Mouse (Mus musculus) lung, postnatal 0 days (tissue): ENCODE data around the gene Vps18. TPM values are rescaled to one million over a fixed set of nuclear protein-coding genes. Genes with fewer than 3 reads are reported as not detected.

Experiments
- ATAC-seq: fragments of 200-750 bp; cut with Nextera tagmentation; 2 replicates; pipeline ENCODE4 v1.8.0; 2017; ENCODE audit warnings: moderate library complexity
- DNase-seq: peaks from one replicate; pipeline ENCODE4 v3.0.0-alpha.2; 2016; ENCODE audit warnings: low spot score
- H3K27ac ChIP-seq: fragments of 300-500 bp; sonication (generic); 2 replicates; pipeline ENCODE4 v1.5.1; 2014; ENCODE audit warnings: antibody characterized with exemption, mild to moderate bottlenecking, low read length, mixed read lengths
- H3K27me3 ChIP-seq: fragments of 300-500 bp; sonication (generic); replicated peaks from 2 replicates; pipeline ENCODE4 v1.6.1; 2014; ENCODE audit warnings: low read length, mixed read lengths; ENCODE audit not compliant: insufficient read depth
- H3K36me3 ChIP-seq: fragments of 300-500 bp; sonication (generic); 2 replicates; pipeline ENCODE4 v1.6.1; 2014; ENCODE audit warnings: low read length, mixed read lengths; ENCODE audit not compliant: insufficient read depth
- H3K4me1 ChIP-seq: fragments of 300-500 bp; sonication (generic); 2 replicates; pipeline ENCODE4 v1.6.1; 2014; ENCODE audit warnings: antibody characterized with exemption, low read depth, low read length, mixed read lengths; ENCODE audit not compliant: insufficient read depth
- H3K4me2 ChIP-seq: fragments of 300-500 bp; sonication (generic); replicated peaks from 2 replicates; pipeline ENCODE4 v1.6.1; 2014; ENCODE audit warnings: low read depth, mild to moderate bottlenecking, low read length, moderate library complexity, mixed read lengths
- H3K4me3 ChIP-seq: fragments of 300-500 bp; sonication (generic); 2 replicates; pipeline ENCODE4 v1.5.1; 2014; ENCODE audit warnings: low read depth, low read length
- H3K9ac ChIP-seq: fragments of 300-500 bp; sonication (generic); replicated peaks from 2 replicates; pipeline ENCODE4 v1.6.1; 2014; ENCODE audit warnings: low read depth, mild to moderate bottlenecking
- H3K9me3 ChIP-seq: fragments of 300-500 bp; sonication (generic); 2 replicates; pipeline ENCODE4 v1.6.1; 2016; ENCODE audit warnings: low read length, mixed read lengths
- CTCF ChIP-seq: IDR thresholded peaks from 2 replicates; pipeline ENCODE4 v1.5.1; 2016; ENCODE audit warnings: antibody characterized with exemption, mild to moderate bottlenecking
- EP300 ChIP-seq: IDR thresholded peaks from 2 replicates; pipeline ENCODE4 v1.6.1; 2016; ENCODE audit warnings: antibody characterized with exemption, mild to moderate bottlenecking, control low read depth
- WGBS: fragments of 180-500 bp; shearing (Covaris S2); extraction: QIAGEN DNeasy Blood & Tissue Kit; methylation state at CpG from one replicate; pipeline ENCODE4 v1.1.7; 2014; 5-methylcytosine and 5-hydroxymethylcytosine counted together
- polyA plus RNA-seq: library from polyadenylated mRNA; unstranded; fragments of >200 nt; fragmentation: Nextera tagmentation; extraction: Ambion mirVana; gene quantifications from 2 replicates; pipeline ENCODE4 v1.2.1, GENCODE M21; 2015

Gene Vps18
- polyA plus RNA-seq, 1 experiment from 2014 or later, result 11.1 TPM

- H3K36me3 ChIP-seq, result no peaks in the 10 kb centered on the region
- ATAC-seq (peak; percentile 80), DNase-seq (peak; percentile 65)
- no peaks in the 10 kb centered on the region for H3K27me3 ChIP-seq
- H3K4me2 ChIP-seq, result no peak overlapping the region
- WGBS, result 42% methylated on average over 4 of the region's 4 CpGs
- H3K9me3 ChIP-seq, result no peaks in the 10 kb centered on the region
- no peak overlapping the region for H3K4me3 ChIP-seq
- TF ChIP-seq CTCF, result peak; percentile 43
- TF ChIP-seq EP300, result no peak
- H3K9ac ChIP-seq, result no peak overlapping the region
- H3K4me1 ChIP-seq, result no peaks in the 10 kb centered on the region
- peak overlapping the region; percentile 68 for H3K27ac ChIP-seq
Measured at GRCm38 (mm10) chr2:119249592-119250061, 38.9 kb upstream of the Vps18 start.

GRCm38 (mm10) chr2:119250377-119250776, 38.2 kb upstream of the Vps18 start:
- H3K27me3 ChIP-seq, result no peaks in the 10 kb centered on the region
- H3K27ac ChIP-seq, result peak overlapping the region; percentile 43; the same call in 1 of the 2 replicates
- DNase-seq (no peak), ATAC-seq (peak; percentile 4; the same call in 1 of the 2 replicates)
- no peaks in the 10 kb centered on the region for H3K9me3 ChIP-seq
- TF ChIP-seq EP300 (no peak), CTCF (no peak)
- no peak overlapping the region for H3K4me2 ChIP-seq
- WGBS, result 54% methylated on average over 5 of the region's 5 CpGs
- H3K4me3 ChIP-seq, result no peak overlapping the region
- H3K4me1 ChIP-seq, result no peaks in the 10 kb centered on the region
- no peaks in the 10 kb centered on the region for H3K36me3 ChIP-seq
- H3K9ac ChIP-seq, result no peak overlapping the region

- Histone ChIP-seq H3K4me2 (peak overlapping the region; percentile 25; the same call in 1 of the 2 replicates), H3K27ac (peak overlapping the region; percentile 55), H3K9me3 (no peaks in the 10 kb centered on the region), H3K36me3 (no peaks in the 10 kb centered on the region), H3K4me1 (no peaks in the 10 kb centered on the region), H3K9ac (no peak overlapping the region), H3K4me3 (no peak overlapping the region), H3K27me3 (no peaks in the 10 kb centered on the region)
- peak; percentile 92 for DNase-seq
- WGBS, result 11% methylated on average over 11 of the region's 11 CpGs
- TF ChIP-seq CTCF (peak; percentile 95), EP300 (peak; percentile 46)
- ATAC-seq, result peak; percentile 73
Measured at GRCm38 (mm10) chr2:119250826-119251478, 37.6 kb upstream of the Vps18 start.

GRCm38 (mm10) chr2:119254976-119255375, 33.6 kb upstream of the Vps18 start:
- TF ChIP-seq EP300, result no peak
- TF ChIP-seq CTCF, result no peak
- Histone ChIP-seq H3K9me3 (no peaks in the 10 kb centered on the region), H3K4me2 (no peak overlapping the region), H3K27me3 (no peaks in the 10 kb centered on the region), H3K9ac (no peak overlapping the region), H3K27ac (no peak overlapping the region), H3K4me3 (no peak overlapping the region), H3K4me1 (no peaks in the 10 kb centered on the region), H3K36me3 (no peaks in the 10 kb centered on the region)
- ATAC-seq, result no peak
- 28% methylated on average over 7 of the region's 7 CpGs for WGBS
- no peak for DNase-seq

- H3K27me3 ChIP-seq, result no peaks in the 10 kb centered on the region
- no peak for DNase-seq
Measured at GRCm38 (mm10) chr2:119260518-119260917, 28.0 kb upstream of the Vps18 start.

GRCm38 (mm10) chr2:119261326-119261725, 27.2 kb upstream of the Vps18 start:
- H3K9me3 ChIP-seq, result no peaks in the 10 kb centered on the region
- no peak overlapping the region for H3K9ac ChIP-seq
- DNase-seq (peak; percentile 28), ATAC-seq (peak; percentile 25; the same call in 1 of the 2 replicates)
- H3K36me3 ChIP-seq, result no peaks in the 10 kb centered on the region
- no peak overlapping the region for H3K27ac ChIP-seq
- 0 out of 2 replicates have a peak, but pooled peaks cover 3% of the 10 kb centered on the region for H3K4me1 ChIP-seq
- no peaks in the 10 kb centered on the region for H3K27me3 ChIP-seq
- TF ChIP-seq CTCF, result no peak
- TF ChIP-seq EP300, result no peak
- no peak overlapping the region for H3K4me2 ChIP-seq
- no peak overlapping the region for H3K4me3 ChIP-seq
- WGBS, result 3% methylated on average over 2 of the region's 2 CpGs

More at GRCm38 (mm10) chr2:119260518-119260917, 28.0 kb upstream of the Vps18 start:
- Histone ChIP-seq H3K4me1 (0 out of 2 replicates have a peak, but pooled peaks cover 3% of the 10 kb centered on the region), H3K36me3 (no peaks in the 10 kb centered on the region), H3K9ac (no peak overlapping the region), H3K4me3 (no peak overlapping the region), H3K27ac (no peak overlapping the region), H3K9me3 (no peaks in the 10 kb centered on the region), H3K4me2 (no peak overlapping the region)
- ATAC-seq, result no peak
- 67% methylated on average over 1 of the region's 1 CpGs for WGBS
- no peak for TF ChIP-seq EP300
- no peak for TF ChIP-seq CTCF
